Mouse (Mus musculus): ENCODE measurements around the gene Hmga2.

Hmga2 gene

DNA sequence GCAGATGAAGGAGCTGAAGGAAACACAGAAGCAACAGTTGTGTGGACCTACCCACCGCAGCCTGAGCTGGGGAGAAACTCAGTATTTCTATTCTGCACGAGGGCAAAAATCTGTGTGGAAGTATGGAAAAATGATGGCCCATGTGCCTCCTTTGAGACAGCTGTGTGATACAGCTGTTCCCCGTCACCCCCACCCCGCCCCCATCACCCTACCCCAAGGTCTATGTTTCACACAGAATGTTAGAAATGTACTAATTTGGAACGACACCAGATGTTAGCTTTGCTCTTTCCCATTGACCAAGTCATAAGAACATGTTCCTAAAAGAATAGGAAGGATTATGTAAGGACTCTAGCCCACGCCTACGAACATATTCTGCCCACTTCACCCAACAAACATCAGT, 53.0 kb downstream of the Hmga2 start:
- DNase-seq (ENCODE audit: low spot score), result no peak

DNA sequence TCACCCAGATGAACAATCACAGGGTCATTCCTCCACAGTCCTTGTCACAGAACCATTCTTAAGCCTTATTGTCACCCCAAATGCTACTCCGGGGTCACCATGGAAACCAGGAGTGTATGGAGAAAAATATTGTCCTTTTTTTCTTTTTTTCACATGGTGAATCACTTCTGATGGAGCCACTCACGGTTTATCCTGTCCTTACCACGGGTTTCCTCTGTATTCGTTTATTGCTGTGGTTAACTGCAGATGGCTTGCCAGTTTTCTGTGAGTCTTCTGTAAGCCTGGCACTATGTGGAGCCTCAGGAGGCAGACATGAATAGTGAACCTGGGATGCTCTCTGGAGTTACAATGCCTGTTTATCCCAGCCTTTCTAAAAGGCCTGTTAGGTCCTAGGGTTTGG, 53.4 kb downstream of the Hmga2 start:
- no peak for DNase-seq (ENCODE audit: low spot score)

DNA sequence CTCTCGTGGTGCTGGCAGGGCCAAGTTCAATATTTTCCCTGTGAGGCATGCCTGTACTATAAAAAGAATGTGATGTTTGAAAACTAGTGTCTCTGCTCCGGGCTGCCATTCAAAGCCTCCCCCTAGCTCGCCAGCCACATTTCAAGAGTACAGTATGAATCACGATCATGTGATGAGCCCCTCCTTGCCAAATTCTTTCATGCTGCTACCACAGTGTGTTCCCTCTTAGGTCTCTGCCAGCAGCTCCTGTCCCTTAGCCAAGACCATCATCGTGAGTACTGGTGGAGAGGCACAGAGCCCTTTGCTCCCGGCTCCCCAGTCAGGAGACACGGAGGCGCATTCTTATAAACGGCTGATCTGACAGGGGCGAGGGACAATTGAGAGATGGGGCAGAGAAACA, 54.2 kb downstream of the Hmga2 start:
- DNase-seq (ENCODE audit: low spot score), result peak; percentile 46

DNA sequence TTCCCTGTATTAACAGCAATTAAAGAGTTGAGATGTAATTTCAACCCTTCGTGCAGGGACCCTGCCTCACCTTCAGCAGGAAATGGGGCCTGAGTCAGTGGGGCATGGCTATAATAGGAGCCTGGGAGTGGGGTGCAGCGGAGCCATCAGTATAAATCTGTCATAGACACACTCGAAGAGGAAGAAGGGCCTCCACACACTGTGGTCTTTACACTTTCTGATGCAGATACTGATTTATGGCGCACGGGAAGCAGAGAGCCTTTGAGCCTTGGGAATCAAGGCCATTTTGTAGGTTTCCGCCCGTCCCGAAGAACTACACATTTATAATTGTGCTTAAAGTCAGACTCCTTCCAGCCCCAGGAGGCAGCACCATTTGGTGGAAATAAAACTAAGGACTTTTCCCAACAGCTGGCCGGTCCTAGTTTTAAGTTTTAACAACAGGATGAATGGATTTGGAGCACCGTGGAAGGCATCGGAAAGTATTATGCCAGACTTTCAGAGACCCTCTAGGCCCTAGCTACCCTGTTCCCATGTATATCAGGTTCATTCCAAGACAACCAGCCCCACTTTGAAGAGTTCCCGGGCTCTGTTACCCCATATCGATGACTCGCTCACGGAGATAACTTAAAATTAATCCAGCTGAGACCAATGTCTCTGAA, 55.2 kb downstream of the Hmga2 start:
- no peak for DNase-seq (ENCODE audit: low spot score)

DNA sequence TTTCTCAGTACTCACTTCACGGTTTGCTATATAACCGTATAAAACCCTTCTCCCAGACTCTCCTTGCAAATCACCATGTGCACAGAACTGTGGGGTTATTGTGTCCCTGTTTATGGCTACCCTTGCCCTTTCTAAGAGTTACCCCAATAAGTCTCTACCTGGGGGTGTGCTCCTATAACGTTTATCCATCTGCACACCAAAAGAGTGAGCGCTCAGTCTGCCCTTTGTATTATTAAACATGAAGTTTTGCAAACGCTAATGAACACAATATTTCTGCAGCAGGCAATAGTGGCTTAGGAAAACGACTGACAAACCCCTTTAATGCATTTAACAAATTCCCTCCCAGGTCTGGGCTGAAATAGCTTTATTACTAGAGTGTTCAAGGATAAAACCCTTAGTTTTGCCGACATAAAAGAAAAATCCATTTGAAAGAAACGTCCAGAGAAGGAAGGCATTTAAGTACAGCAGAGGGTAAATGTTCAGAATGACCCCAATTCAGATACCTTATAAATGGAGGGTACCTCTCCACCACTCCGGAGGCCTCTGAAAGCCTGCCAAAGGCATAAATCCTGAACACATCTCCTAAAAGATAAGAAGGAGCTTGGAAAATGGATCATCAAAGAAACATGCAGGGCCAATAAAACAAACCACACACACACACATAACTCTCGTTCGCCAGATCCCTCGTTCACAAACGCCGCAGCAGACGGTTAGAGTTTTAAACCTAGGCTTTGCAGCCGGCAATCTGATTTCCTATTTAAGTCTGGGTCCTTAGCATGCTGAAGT, 57.3 kb downstream of the Hmga2 start:
- DNase-seq (ENCODE audit: low spot score), result no peak

DNA sequence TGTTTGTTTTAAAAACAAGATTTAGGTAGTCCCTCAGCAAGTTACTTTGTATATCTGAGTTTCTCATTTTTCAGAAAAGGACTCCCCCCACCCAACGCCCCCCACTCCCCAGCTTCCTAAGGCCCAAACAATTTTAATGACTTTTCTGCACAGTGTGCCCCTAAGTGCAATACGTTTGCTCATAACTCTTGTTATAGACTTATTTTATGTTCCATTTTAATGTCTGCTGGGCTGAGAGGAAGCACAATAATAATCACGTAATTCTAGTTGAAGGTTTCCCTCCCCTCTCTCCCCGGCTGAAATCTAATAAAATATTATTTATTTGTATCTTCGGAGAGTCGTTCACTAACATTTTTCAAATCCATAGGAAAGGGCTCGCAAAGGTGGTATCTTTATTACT, 58.1 kb downstream of the Hmga2 start:
- DNase-seq (ENCODE audit: low spot score), result no peak

DNA sequence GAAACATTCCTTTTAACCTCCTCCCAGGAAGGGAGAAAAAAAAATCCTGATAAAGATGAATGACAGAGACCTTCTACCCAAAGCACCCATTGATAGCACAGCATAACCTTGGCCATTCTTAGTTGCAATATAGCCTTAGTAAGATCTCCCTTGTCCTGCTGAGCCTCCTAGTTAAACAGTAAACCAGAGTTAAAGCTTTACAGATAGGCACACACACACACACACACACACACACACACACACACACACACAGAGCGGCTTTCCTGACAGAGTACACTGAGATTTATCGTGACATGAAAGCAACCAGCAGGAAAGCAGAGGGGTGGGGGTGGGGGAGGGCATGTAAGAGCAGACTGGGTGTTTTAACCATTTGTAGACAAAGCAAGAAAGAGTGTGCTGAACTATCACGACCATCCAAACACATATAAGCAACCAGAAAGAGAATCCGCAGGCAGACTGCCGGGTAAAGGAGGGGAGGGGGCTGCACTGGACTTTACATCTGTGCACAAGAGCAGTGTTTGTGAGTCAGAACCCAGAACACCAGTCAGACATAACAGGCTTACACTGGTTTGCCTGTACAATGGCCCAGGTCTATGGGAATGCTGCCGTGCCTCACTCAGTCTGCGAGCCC, 58.7 kb downstream of the Hmga2 start:
- no peak for DNase-seq (ENCODE audit: low spot score)

DNA sequence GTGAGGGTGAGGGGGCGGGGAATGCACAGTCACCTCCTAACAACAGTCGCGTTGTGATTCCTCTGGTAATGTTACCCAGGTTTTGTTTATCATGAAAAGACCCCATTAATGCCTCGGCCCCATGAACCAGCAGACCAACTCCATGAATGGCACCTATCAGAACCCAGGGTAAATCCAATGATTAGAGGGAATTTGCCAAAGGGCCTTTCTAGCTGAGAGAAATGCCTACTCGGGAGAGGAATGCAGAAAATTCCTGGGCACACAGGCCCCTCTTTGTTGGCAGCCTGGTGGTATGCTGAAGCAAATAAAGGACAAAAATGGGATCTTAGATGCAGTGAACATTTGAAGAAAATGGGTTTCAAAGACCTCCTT, 59.2 kb downstream of the Hmga2 start:
- DNase-seq (ENCODE audit: low spot score), result no peak

DNA sequence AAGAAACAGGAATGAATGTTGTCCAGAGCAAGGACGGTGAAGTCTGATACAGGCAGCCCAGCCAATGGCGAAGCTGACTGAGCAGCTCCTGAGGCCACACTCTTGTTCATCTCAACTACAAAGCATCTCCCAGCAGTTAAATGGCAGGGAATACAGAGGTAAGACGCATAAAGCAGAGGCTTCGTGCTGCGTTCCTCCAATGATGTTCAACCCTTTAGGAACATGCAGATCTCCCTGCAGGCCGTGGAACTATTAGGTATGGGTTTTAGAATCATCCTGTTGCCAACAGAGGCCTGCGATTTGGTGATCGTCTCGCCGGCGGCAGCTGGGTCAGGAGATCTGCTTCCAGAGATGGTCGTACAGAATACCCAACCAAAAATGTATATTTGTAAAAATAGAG, 59.6 kb downstream of the Hmga2 start:
- DNase-seq (ENCODE audit: low spot score), result no peak

DNA sequence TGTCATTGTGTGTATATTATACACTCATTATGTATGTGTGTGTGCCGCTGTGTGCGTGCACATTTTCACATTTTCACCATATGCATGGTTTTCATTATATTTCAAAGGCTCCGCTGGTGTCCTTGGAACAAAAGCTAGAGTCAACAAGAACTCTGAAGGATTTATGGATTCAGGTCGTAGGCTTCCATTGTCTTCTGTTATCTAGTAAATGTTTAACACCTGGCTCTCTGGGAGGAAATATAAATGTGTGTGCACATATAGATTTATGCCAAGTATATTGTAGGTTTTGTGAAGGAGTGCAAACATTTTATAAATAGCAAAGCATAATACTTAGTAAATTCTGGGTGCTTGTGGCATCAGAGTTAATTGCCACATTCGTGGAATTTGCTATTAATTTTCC, 64.1 kb downstream of the Hmga2 start:
- DNase-seq (ENCODE audit: low spot score), result no peak

DNA sequence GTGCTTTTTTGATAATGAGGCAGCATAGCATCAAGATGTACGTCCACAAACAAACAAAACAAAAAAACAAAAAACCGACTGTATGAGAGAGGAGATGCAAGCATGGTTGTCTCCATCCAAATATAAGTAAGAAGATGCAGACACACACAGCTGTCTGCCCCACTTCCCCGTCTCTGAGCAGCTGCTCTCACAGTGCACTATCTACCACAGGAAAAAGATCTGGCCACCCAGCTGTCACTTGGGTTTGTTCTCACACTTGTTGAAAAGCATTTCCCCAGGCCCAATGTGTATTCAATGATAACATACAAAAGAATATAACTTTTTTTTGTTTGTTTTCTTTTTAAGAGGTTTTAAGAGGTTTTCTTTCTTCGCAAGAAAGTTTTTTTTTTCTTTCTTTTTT, 65.3 kb downstream of the Hmga2 start:
- DNase-seq (ENCODE audit: low spot score), result no peak

DNA sequence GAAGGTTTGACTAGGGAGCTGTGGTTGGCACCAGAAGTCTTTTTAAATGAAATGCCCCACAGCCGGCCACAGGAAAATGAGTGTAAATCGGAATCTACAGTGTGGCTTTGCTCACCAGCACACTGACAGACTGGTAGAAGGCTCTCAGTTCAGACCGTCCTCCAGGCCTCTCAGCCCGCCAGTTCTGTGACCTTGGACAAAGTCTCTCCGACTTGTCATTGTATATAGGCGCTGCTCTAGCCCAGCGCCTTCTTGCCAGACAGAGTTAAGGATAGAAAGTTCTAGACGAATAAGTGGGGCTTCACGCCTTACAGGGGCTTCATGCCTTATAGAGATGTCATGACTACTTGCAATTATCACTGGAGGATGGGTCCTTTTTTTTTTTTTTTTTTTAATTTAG, 67.1 kb downstream of the Hmga2 start:
- DNase-seq (ENCODE audit: low spot score), result no peak

DNA sequence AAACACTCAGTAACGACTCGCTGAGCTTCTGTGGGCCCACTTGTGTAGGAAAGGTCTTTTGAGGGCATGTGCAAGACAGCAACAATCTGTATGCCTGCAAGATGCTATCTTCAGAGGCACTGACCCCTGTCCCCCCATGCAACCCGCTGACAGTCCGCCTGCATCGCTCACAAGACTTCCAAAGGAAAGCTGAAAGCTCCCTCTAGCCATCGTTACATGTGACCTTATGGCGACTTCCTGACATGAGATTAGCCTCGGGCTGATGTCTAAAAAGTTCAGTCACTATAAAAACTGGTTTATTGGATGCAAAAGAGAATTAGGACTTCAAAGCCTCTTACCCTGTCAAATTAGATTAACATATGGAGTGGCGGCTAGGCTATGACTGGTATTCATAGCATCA, 69.0 kb downstream of the Hmga2 start:
- no peak for DNase-seq (ENCODE audit: low spot score)

DNA sequence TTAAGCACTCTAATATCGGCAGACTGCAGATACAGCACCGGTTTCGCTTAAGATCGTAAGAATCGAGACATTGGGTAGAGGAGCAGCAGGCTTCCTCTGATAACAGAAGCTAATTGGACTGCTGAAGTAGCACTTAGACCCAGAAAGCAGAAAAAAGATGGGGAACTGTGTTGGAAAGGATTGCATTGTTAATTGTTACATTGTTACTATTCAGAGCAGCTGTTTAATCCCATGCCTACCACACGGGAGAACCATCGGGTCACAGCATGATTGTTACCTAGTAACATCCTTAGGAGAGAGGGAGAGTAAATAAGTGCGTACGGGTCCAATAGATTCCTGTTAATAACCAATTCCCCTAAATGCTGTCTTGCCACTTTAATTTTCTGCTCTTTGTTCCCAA, 70.2 kb downstream of the Hmga2 start:
- no peak for DNase-seq (ENCODE audit: low spot score)

DNA sequence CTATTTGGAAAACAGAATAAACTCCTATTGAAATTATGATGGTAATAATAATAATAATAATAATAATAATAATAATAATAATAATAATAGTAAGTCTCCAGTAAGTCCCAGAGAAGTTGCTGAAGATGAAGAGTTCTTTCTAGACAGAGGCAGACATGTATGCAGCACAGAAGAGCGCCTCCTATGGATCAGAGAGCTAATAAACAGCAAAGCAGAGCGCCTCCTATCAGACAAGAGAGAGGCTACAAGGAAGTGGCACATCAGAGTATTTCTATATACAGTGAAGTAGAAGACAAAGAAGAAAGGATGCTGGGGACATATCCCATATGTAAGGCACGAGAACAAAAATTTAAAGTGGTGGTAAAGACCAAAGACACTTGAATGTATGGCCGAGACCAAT, 70.9 kb downstream of the Hmga2 start:
- no peak for DNase-seq (ENCODE audit: low spot score)

DNA sequence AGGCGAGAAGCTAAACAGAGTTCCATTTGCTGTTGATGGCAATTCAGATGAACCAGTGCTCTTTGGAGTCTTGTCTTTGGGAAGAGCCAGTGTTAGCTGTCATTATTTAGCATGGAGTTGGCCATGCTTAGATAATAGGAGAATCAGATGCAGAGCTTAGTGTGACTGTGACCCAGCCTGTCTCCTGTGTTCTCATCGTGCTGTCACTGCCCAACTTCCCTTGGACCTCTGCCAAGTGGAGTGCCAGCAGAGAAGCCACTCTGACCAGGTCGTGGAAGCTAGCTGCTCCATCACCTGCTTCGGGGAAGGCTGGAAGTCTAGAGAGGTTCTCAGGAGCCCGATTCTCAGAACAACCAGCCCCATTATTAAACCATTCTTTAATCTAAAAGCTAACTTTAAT, 73.3 kb downstream of the Hmga2 start:
- no peak for DNase-seq (ENCODE audit: low spot score)

DNA sequence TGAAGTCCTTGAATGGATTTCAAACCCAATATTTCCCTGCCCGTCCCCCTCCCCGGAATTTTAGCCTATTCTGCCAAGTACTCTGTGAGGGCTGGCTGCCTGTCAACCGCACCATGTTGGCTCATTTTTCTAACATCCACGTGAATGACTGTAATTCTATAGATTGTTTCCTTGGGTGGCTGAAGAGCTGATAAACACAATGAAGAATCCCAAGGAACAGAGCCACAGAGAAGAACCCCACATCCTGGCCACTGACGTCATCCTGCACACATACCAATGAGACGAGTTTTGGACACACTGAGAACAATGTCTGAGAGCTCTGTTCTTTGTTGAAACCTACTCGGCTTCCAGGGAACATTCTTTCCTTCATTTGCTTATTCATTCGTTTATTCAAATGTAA, 74.5 kb downstream of the Hmga2 start:
- DNase-seq (ENCODE audit: low spot score), result no peak

DNA sequence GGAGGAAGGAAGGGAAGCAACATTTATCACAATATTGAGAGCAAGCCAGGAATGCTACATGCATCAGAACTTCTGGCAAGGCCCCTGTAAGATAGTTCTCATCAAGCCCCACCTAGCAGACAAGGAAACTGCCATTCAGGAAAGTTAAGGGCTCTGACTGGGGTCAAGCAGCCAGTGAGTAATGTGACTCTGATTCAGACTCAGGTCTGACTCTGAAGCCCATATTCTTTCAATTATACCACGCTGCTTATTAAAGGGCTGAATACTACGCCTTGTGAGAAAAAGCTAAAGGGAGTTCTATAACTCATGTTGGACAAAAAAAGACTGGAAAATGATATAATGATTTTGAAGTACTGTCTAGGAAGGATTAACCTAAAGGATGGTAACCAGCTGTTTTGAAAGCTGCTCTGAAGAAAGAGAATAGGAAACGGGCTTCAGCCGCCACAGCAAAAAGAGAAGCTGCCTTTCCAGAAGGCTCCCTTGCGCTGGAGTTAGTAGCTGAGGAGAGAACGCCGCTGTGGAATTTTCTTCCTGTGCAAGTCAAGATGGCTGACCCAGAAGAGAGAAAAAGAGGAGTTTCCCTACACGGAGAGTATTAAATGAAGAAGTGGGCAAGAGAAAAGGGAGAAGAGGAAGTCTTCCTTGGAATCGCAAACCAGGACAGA, 76.3 kb downstream of the Hmga2 start:
- no peak for DNase-seq (ENCODE audit: low spot score)

DNA sequence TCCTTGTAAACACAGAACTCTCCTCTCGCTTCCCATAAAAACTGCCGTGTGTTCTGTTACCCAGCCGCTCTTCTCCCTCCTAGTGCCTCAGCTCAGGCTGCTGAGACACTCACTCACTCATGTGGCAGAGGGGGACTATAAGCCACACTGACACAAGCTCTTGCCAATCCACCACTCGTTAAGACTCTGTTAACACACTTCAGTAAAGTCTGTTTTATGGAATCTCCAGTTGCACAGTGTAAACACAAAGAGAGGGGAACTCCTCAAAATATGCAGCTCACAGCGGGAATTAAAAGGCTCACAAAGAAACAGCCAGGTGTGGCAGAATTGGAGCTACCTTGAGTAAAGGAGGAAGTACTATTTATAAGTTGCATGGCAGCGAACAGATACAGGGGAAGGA, 77.5 kb downstream of the Hmga2 start:
- no peak for DNase-seq (ENCODE audit: low spot score)

DNA sequence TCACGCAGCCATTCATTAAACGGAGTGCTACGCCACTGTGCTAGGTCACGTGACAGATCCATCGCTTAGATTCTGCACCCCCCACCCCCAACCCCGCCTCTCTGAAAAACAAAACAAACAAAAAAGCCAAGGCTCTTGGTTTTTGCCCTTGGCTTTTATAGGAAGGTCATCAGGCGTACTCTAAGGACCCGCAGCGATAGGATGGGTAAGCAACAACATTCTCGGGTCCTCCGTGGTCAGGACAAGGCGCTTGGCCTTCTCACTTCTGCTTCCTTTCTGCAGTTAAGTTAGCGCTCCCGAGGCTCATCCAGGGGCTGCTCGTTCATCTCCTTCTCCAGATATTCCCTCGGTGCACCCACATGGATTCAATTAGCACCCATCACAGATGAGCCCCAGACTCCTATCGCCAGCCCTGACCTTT, 79.0 kb downstream of the Hmga2 start:
- DNase-seq (ENCODE audit: low spot score), result no peak

DNA sequence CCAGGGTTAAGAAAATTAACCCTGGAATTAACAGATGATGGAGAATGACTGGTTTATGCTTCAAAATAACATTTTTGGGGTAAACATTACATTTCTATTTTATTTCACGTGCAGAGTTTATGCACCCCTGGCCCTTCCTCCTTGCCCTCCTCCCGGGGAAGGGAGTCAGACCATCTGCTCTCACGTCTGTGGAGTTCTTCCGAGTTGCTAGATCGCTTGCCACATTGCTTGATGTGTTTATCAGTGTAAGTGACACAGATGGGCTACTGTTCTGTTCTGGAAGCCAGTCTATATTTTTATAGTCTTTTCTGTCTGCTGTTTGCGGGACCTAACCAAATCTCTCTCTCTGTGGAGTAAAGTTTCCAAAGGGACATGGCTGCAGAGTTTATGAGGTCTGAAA, 80.7 kb downstream of the Hmga2 start:
- DNase-seq (ENCODE audit: low spot score), result no peak

DNA sequence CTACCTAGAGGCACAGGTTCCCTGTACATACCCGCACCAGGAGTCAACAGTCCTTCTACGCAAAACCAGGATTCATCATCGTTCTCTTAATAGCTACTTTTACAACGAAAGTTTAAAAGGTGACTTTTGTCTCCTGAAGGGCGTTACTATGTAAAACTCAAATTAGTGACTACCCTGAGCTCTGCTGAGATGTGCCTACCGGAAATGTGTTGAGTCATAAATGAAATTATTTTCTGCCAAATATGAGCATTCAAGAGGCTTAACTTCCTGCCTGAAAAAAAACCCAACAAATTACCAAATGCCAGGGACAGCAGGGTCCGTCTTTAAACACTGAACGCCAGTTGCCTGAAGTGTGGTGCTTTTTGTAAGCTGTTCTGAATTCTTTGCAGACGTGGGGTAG, 81.5 kb downstream of the Hmga2 start:
- no peak for DNase-seq (ENCODE audit: low spot score)
